Mouse (Mus musculus) heart, adult 9 months (tissue): Measurements from ENCODE around the gene Zfp648.

Experiments
- DNase-seq, 2 experiments: peaks; one replicate each; pipeline ENCODE4 v3.0.0; 2022; ENCODE audit warnings: low spot score in 2 of 2

The Zfp648 gene

DNA sequence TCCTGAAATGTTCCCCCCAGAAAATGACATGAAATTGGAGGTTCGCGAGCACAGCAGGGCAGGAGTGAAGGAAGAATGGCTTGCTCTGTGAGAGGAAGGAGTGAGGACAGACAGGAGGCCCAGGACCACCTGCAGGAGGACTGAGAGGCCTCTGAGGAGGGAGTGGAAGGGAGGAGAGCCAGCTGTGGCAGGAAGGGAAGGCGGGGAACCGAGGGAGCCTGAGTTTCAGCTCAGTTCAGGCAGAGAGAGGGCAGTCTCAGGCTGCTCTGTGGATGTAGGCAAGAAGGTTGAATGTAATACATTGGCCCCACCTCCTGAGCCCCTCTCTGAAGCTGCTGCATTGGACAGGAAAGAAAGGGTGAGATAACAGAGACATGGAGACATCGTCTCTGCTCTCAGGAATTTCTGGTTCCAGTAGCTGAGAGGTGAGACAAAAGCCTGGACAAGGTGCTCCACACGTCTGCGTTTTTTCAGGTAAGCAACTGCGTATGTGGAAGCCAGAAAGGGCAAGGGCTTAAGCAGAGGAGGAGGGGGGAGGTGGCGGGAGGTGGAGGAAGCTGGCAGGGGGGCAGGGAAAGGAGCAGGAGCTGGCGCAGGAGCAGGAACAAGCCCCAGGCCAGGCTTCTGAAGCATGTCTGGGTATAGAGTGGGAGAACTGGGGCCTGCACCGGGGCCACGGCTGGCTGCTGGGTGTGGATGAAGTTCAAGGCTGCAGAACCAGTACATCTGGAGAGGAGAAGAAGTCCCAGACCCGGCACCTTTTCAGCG lies at the start of gene Zfp648:
Zfp648 (plus strand) TSS at position 233 of the 768 bp plus-strand sequence.
- no peak for DNase-seq

DNA sequence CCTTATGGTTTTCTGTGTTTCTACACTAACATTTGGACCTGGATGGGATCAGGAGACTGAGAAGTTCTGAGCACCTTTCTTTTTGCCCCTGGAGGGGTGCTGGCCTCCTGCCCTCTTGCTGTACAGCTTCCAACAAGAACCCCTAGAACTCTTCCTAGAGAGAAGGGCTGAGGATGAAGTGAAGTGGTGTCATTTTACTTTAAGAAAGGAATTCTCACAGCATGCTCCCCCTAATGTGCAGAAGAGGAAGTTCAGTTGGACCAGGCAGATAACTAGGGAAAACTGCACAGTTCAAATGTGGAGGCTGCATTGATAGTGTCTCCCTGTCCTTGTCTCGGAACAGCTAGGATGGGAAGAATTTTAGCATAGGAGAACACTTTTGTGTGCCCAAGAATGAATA lies 48.4 kb upstream of the Zfp648 start:
- no peak for DNase-seq

- DNase-seq = no peak
These were observed 47.2 kb upstream of the Zfp648 start for GRCm38 (mm10) chr1:154153800-154154199.

DNA sequence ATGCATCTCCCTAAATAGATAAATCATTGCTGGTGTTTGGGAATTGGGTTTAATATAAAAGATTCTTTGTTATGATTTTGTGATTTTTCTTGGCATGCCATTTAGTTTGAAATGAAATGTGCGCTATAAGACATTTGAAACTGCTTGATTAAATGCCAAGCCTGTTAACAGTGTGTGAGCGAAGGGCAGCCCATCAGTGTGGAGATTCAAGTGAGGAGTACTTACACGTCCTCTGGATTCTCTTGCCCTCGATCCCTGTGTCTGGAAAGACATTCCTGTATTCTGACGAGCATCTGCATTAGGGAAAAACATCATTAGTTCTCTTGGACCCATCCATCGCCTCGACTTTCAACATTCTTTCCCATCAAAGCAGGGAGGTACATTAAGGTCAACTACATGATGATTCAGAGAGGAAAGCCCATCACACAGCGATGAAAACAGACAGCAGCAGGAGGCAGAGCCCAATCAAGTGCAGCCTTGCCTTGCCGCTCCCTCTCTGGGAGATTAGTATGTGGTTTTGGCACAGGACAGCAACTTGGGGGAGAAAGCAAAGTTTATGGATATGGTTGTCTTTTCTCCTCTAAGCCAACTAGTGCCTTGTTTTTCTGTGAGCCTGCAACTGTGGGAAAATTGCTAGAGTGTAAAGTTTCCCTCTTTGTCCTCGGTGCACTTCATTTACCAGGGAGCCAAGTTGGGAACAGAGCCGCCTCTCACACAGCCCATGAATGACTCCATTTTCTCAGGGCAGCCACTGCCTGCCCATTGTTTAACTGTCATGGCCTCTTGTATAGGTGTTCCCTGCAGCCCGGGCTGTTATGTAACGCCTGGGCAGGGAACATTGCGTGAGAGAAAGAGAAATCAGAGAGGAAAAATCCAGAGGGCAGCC lies 44.6 kb upstream of the Zfp648 start:
- peak in 1 of 2 experiments; percentile 32 for DNase-seq

- DNase-seq = no peak
These were observed 43.9 kb upstream of the Zfp648 start for GRCm38 (mm10) chr1:154157131-154157530.

- no peak for DNase-seq
These were observed 33.3 kb upstream of the Zfp648 start for GRCm38 (mm10) chr1:154167696-154168095.

DNA sequence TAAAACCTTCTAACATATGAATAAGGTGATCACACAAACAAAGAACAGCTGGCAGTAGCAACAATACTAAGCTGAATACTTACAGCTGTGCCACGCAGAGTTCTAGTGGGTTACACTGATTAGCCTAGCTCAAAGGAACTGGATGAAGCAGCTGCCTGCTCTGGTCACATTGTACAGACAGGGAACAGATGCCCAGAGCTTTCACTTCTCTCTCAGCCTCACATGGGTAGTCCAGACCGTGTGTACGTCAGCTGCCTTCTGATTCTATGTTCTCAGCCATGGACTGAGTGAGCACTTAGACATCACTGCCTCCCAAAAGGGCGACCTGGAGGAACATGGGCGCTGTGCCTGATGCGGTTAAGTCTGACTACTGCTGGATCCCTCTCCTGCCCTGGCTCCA lies 25.7 kb upstream of the Zfp648 start:
- no peak for DNase-seq

DNA sequence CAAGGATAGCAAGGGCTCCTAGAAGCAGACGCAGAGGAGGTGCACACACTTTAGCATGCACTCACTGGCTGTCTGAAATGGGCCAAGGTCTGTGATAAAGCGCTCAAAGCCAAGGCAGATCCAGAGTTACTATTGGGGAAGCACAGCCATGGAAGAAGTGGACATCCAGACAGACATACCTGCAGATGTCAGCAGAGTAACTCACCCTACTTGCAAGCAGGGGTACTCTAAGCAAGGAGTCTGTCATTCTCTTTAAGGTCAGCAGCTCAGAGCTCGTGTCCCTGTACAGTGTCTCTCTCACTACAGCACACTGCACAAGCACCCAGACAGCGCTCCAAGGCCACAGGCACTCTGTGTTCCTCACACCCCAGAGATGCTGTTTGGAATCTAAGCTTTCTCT lies 23.2 kb upstream of the Zfp648 start:
- DNase-seq = no peak

DNA sequence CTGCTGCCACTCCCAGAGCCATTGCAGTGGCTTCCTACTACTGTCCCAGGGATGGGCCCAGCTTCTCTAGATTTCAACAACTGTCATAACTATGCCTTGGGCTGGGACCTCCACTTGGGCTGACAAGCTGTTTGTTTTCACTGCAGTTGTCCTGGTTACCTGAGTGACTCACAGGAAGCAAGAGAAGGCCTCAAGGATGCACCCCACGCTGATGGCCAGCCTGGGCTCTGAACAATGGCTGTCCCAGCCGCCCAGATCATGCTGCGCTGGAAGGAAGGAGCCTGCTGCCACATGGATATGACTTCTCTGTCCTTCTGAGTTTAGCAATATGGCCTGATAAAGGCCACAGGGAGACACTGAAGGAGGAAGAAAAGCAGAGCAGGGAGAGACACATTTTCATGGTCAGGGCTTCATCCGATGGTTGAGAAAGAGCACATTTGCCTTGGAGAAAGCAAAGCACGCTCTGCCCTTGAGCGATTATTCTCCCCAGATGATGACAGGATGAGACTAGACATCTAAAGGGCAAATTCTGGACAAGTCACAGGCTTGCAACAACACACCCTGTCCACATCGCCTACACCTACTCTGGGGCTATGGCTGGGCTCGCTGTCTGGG lies 22.3 kb upstream of the Zfp648 start:
- no peak for DNase-seq

GRCm38 (mm10) chr1:154180952-154181351 lies 20.0 kb upstream of the Zfp648 start:
- peak; percentile 71 to 80 for DNase-seq

DNA sequence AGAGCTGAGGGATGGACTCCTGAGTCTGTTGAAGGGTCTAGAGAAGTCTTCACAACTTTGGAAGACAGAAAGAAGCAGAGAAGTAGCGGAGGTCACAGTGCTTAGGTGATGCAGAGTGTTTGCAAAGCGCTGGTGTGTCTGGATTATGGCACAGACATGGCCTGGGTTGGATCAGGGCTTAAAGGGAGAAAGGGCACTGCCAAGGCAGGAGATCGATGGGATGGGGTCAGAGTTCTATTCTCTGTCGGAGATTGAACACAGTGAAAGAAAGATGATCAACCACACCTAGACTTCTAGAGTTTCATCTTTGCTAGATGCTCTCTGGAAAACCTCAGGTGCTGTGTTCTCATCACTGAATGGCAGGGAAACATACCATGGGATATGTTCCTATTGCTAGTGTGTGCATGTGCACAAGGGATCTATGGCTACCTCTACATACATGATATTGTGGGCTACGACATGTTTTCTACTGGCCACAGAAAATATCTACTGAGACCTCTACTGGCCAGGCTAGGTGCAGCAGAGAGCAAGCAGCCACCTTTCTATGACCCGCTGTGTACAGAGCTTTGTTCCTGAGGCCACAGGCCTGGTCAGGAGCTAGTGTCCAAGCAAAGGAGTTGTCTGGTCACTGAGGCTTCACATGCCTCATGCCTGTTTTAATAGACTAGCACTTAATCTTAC lies 18.5 kb upstream of the Zfp648 start:
- DNase-seq = no peak

DNA sequence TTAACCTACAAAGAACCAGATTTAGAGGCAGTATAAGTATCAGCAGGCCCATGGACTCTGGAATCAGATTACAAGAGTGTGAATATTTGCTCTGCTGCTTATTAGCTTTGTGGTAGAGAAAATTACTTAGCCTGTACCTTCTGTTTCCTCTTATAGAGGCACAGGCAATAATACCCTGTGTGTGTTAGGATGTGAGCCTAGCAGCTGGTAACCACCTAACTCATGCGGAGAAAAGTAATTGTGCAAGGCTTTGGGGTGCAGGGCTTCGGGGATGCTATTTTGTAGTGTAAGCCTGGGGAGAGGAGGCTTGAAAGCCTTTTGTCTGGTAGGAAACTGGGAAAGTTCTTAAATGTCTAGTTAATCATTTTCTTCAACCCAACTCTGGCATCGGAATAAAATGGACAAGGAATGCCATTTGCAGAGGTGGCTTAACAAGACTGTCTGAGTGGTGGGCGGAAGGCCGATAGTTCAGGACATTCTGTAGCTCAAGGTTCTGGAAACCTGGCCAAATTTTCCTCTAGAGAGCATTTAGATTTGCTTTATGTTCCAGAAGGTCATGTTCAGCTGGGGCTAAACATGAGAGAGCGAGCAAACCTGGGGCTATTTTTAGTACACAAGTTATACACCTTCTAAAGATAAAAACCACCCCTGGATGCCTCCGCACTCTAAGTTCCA lies 17.8 kb upstream of the Zfp648 start:
- no peak for DNase-seq

GRCm38 (mm10) chr1:154188229-154188628 lies 12.8 kb upstream of the Zfp648 start:
- DNase-seq = no peak

GRCm38 (mm10) chr1:154188631-154189030 lies 12.4 kb upstream of the Zfp648 start:
- no peak for DNase-seq

GRCm38 (mm10) chr1:154189842-154190530 lies 11.0 kb upstream of the Zfp648 start:
- DNase-seq = peak; percentile 7 to 12

DNA sequence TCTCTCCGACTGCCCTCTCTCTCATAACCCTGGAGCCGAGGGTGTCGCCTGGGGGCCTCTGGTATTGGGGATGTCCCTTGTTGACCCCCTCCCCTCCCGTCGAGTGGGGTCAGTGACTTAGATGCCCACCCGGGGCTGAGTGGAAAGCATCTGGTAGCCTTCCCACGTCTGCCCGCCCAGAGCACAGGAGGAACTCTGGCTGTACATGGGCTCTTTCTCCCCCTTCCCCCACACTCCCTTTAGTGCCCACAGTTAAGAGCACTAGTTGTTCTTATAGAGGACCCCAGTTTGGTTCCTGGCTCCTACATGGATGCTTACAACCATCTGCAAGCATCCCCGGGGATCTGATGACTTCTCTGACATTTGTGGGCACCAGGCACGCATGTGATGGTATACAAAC lies 2.1 kb upstream of the Zfp648 start:
- DNase-seq = no peak

- DNase-seq = no peak
These were observed 1.6 kb downstream of the Zfp648 start for GRCm38 (mm10) chr1:154202580-154202979.

DNA sequence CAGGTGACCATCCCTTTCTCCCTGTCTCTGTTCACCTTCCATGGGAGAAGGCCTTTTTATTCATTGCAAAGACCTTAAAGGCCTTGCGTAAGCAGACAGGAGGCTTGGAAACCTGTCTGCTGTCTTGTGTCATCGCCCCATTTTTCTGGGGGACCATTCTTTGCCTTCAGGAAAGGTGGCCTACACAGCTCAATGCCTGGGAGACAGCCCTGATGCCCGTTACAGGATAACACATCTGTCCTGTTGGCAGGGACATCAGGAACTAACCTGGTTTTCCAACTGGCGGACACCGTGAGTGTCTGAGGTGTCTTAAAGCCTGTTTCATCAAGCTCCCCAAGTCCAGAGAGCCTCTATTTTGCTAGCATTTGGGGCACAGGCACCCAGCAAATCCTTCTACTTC lies 2.4 kb downstream of the Zfp648 start:
- no peak for DNase-seq

DNA sequence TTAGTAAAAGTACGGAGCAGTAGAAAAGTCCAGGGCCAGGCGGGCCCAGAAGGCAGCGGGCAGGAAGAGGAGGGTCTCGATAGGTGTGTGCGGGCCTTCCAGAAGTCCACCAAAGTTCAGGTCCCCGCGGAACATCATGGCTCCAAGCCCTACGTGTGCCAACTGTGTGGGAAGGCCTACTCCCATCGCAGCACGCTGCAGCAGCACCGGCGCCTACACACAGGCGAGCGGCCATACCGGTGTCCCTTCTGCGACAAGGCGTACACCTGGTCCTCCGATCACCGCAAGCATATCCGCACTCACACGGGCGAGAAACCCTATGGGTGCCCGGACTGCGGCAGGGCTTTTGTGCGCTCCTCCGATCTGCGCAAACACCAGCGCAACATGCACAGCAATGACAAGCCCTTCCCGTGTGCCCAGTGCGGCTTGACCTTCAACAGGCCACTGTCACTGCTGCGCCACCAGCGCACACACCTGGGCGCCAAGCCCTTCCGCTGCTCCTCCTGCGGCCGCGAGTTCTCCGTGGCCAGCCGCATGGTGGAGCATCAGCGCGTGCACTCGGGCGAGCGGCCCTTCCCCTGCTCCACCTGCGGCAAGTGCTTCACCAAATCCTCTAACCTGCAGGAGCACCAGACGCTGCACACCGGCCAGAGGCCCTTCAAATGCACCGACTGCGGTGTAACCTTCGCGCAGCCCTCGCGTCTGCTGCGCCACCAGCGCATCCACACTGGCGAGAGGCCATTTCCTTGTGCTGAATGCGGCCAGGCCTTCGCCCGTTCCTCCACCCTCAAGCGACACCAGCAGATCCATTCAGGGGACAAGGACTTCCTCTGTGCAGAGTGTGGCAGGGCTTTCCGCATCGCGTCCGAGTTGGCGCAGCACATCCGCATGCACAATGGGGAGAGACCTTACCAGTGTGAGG lies 3.9 kb downstream of the Zfp648 start:
- DNase-seq = no peak

GRCm38 (mm10) chr1:154219991-154220390 lies 19.0 kb downstream of the Zfp648 start:
- DNase-seq = no peak
